Mouse (Mus musculus) spleen, adult 2 months (tissue): ENCODE measurements at regions not wholly inside any gene's neighbourhood (a gene's known extent, or its start where the extent isn't known, plus 50 kb on each side); places are given as distances from the start of the nearest gene placed in this dataset.

Source experiments
- DNase-seq, 2 experiments: peaks; one replicate each; pipeline versions ENCODE4 v3.0.0 to v3.0.0-alpha.2; 2012 to 2021; ENCODE audit warnings: low spot score in 2 of 2, low read depth in 1 of 2
- H3K27ac ChIP-seq: fragments of 200-500 bp; 2 replicates; pipeline ENCODE4 v1.5.1; 2012; ENCODE audit warnings: low read length, inconsistent platforms; ENCODE audit not compliant: insufficient read depth
- H3K27me3 ChIP-seq: fragments of 200-500 bp; 2 replicates; pipeline ENCODE4 v1.6.1; 2012; ENCODE audit warnings: mild to moderate bottlenecking, moderate library complexity, low read length, inconsistent platforms; ENCODE audit not compliant: control insufficient read depth, insufficient read depth
- H3K36me3 ChIP-seq: fragments of 200-500 bp; 2 replicates; pipeline ENCODE4 v1.6.1; 2012; ENCODE audit warnings: mild to moderate bottlenecking, low read length, inconsistent platforms; ENCODE audit not compliant: control insufficient read depth, insufficient read depth
- H3K4me1 ChIP-seq: fragments of 200-500 bp; 2 replicates; pipeline ENCODE4 v1.6.1; 2011; ENCODE audit warnings: inconsistent platforms; ENCODE audit not compliant: control insufficient read depth, insufficient read depth, insufficient read length
- H3K4me3 ChIP-seq: fragments of 200-500 bp; 2 replicates; pipeline ENCODE4 v1.5.1; 2011; ENCODE audit warnings: mild to moderate bottlenecking, inconsistent platforms; ENCODE audit not compliant: insufficient read depth, insufficient read length; ENCODE audit errors: extremely low read depth
- CTCF ChIP-seq: fragments of 200-500 bp; IDR thresholded peaks from 2 replicates; pipeline ENCODE4 v1.5.1; 2011; ENCODE audit warnings: mild to moderate bottlenecking, inconsistent platforms; ENCODE audit not compliant: insufficient read depth, insufficient read length, insufficient replicate concordance; ENCODE audit errors: extremely low read depth
- POLR2A ChIP-seq: fragments of 200-500 bp; IDR thresholded peaks from 2 replicates; pipeline ENCODE4 v1.6.1; 2011; ENCODE audit warnings: low read depth, low read length, inconsistent platforms
- WGBS: fragments of 180-500 bp; shearing (Covaris S2); methylation state at CpG from one replicate; pipeline ENCODE4 v1.1.7; 2018; 5-methylcytosine and 5-hydroxymethylcytosine counted together

GRCm38 (mm10) chr11:19475068-19475786, 448.9 kb upstream of the Spred2 start:
- 69% methylated on average over 18 of the region's 18 CpGs for WGBS
- no peak for TF ChIP-seq CTCF
- no peak for TF ChIP-seq POLR2A
- Histone ChIP-seq H3K4me1 (no peaks in the 10 kb centered on the region), H3K4me3 (no peak overlapping the region), H3K36me3 (no peaks in the 10 kb centered on the region), H3K27me3 (no peaks in the 10 kb centered on the region), H3K27ac (no peak overlapping the region)
- no peak for DNase-seq

GRCm38 (mm10) chr11:19493089-19493756, 431.0 kb upstream of the Spred2 start:
- H3K27ac ChIP-seq, result no peak overlapping the region
- WGBS, result 76% methylated on average over 2 of the region's 2 CpGs
- H3K4me3 ChIP-seq, result no peak overlapping the region
- H3K4me1 ChIP-seq, result no peaks in the 10 kb centered on the region
- no peaks in the 10 kb centered on the region for H3K36me3 ChIP-seq
- DNase-seq, result no peak
- no peak for TF ChIP-seq POLR2A
- no peak for TF ChIP-seq CTCF
- no peaks in the 10 kb centered on the region for H3K27me3 ChIP-seq

GRCm38 (mm10) chr11:19521721-19522120, 402.5 kb upstream of the Spred2 start:
- no peak overlapping the region for H3K27ac ChIP-seq

GRCm38 (mm10) chr11:19523853-19524487, 400.2 kb upstream of the Spred2 start:
- Histone ChIP-seq H3K36me3 (no peaks in the 10 kb centered on the region), H3K27me3 (no peaks in the 10 kb centered on the region), H3K4me1 (no peaks in the 10 kb centered on the region), H3K4me3 (no peak overlapping the region), H3K27ac (no peak overlapping the region)
- TF ChIP-seq POLR2A (no peak), CTCF (no peak)
- 86% methylated on average over 6 of the region's 6 CpGs for WGBS
- DNase-seq, result no peak

More at GRCm38 (mm10) chr11:19521721-19522120, 402.5 kb upstream of the Spred2 start:
- Histone ChIP-seq H3K4me1 (no peaks in the 10 kb centered on the region), H3K4me3 (no peak overlapping the region), H3K27me3 (no peaks in the 10 kb centered on the region), H3K36me3 (no peaks in the 10 kb centered on the region)
- no peak for TF ChIP-seq POLR2A
- 94% methylated on average over 3 of the region's 3 CpGs for WGBS
- no peak for DNase-seq

- H3K4me3 ChIP-seq, result no peak overlapping the region
- TF ChIP-seq CTCF (no peak), POLR2A (no peak)
- H3K27me3 ChIP-seq, result no peaks in the 10 kb centered on the region
- H3K36me3 ChIP-seq, result no peaks in the 10 kb centered on the region
- no peaks in the 10 kb centered on the region for H3K4me1 ChIP-seq
- H3K27ac ChIP-seq, result no peak overlapping the region
- no peak for DNase-seq
- 84% methylated on average over 5 of the region's 5 CpGs for WGBS
Measured at GRCm38 (mm10) chr11:19529126-19529525, 395.0 kb upstream of the Spred2 start.

GRCm38 (mm10) chr11:19530652-19531051, 393.5 kb upstream of the Spred2 start:
- no peaks in the 10 kb centered on the region for H3K36me3 ChIP-seq
- no peak overlapping the region for H3K27ac ChIP-seq
- 88% methylated on average over 3 of the region's 3 CpGs for WGBS
- DNase-seq, result no peak
- TF ChIP-seq CTCF, result no peak
- TF ChIP-seq POLR2A, result no peak
- H3K27me3 ChIP-seq, result no peaks in the 10 kb centered on the region
- H3K4me3 ChIP-seq, result no peak overlapping the region
- H3K4me1 ChIP-seq, result no peaks in the 10 kb centered on the region
